Mouse (Mus musculus) forebrain, embryonic 11.5 days (tissue): ENCODE measurements at regions not wholly inside any gene's neighbourhood (a gene's known extent, or its start where the extent isn't known, plus 50 kb on each side); places are given as distances from the start of the nearest gene placed in this dataset.
A peak's percentile ranks its signal among the peaks of the same experiment; 100 is the strongest.

Source experiments
- ATAC-seq: fragments of 200-750 bp; cut with Nextera tagmentation; replicated peaks from 2 replicates; pipeline ENCODE4 v1.8.0; 2017; ENCODE audit warnings: moderate TSS enrichment; ENCODE audit not compliant: low FRiP score
- DNase-seq: peaks from one replicate; pipeline ENCODE4 v3.0.0-alpha.2; 2017; ENCODE audit warnings: low spot score
- H3K27ac ChIP-seq: fragments of 300-500 bp; sonication (generic); 2 replicates; pipeline ENCODE4 v1.5.1; 2014; ENCODE audit warnings: low read depth, low read length
- H3K27me3 ChIP-seq: fragments of 300-500 bp; sonication (generic); 2 replicates; pipeline ENCODE4 v1.6.1; 2014; ENCODE audit warnings: mild to moderate bottlenecking, low read length, mixed read lengths; ENCODE audit not compliant: control insufficient read depth, insufficient read depth
- H3K36me3 ChIP-seq: fragments of 300-500 bp; sonication (generic); 2 replicates; pipeline ENCODE4 v1.6.1; 2014; ENCODE audit warnings: mild to moderate bottlenecking, low read length, moderate library complexity, mixed read lengths; ENCODE audit not compliant: control insufficient read depth, insufficient read depth
- H3K4me1 ChIP-seq: fragments of 300-500 bp; sonication (generic); replicated peaks from 2 replicates; pipeline ENCODE4 v1.6.1; 2014; ENCODE audit warnings: low read length, mixed read lengths; ENCODE audit not compliant: control insufficient read depth, insufficient read depth
- H3K4me2 ChIP-seq: fragments of 300-500 bp; sonication (generic); 2 replicates; pipeline ENCODE4 v1.6.1; 2014; ENCODE audit warnings: low read depth, mild to moderate bottlenecking, low read length, moderate library complexity, mixed read lengths; ENCODE audit not compliant: severe bottlenecking
- H3K4me3 ChIP-seq: fragments of 300-500 bp; sonication (generic); 2 replicates; pipeline ENCODE4 v1.5.1; 2014; ENCODE audit warnings: low read depth, low read length
- H3K9ac ChIP-seq: fragments of 300-500 bp; sonication (generic); 2 replicates; pipeline ENCODE4 v1.6.1; 2014; ENCODE audit warnings: low read length
- H3K9me3 ChIP-seq: fragments of 300-500 bp; sonication (generic); 2 replicates; pipeline ENCODE4 v1.6.1; 2016; ENCODE audit warnings: low read length, mixed read lengths; ENCODE audit not compliant: control insufficient read depth
- WGBS: fragments of 180-500 bp; shearing (Covaris S2); extraction: QIAGEN DNeasy Blood & Tissue Kit; methylation state at CpG from one replicate; pipeline ENCODE4 v1.1.7; 2014; 5-methylcytosine and 5-hydroxymethylcytosine counted together

- H3K27me3 ChIP-seq: no peaks in the 10 kb centered on the region
Observed at GRCm38 (mm10) chr15:7459992-7460820, 62.0 kb upstream of the Egflam start.

GRCm38 (mm10) chr15:7462549-7462948 lies 64.4 kb upstream of the Egflam start:
- ATAC-seq: no peak
- Histone ChIP-seq H3K27ac (no peak overlapping the region), H3K4me1 (no peaks in the 10 kb centered on the region), H3K9ac (no peak overlapping the region), H3K4me2 (no peak overlapping the region), H3K4me3 (no peak overlapping the region), H3K36me3 (no peaks in the 10 kb centered on the region), H3K9me3 (no peaks in the 10 kb centered on the region), H3K27me3 (no peaks in the 10 kb centered on the region)
- DNase-seq: no peak
- 88% methylated on average over 18 of the region's 18 CpGs for WGBS

More at GRCm38 (mm10) chr15:7459992-7460820, 62.0 kb upstream of the Egflam start:
- Histone ChIP-seq H3K36me3 (no peaks in the 10 kb centered on the region), H3K4me2 (no peak overlapping the region), H3K4me3 (no peak overlapping the region), H3K27ac (no peak overlapping the region), H3K9ac (no peak overlapping the region), H3K9me3 (no peaks in the 10 kb centered on the region), H3K4me1 (no peaks in the 10 kb centered on the region)
- 32% methylated on average over 9 of the region's 9 CpGs for WGBS
- ATAC-seq (peak; percentile 55; the same call in 1 of the 2 replicates), DNase-seq (peak; percentile 77)

- DNase-seq (no peak), ATAC-seq (no peak)
- H3K27ac ChIP-seq: no peak overlapping the region
- H3K4me2 ChIP-seq: no peak overlapping the region
- H3K9me3 ChIP-seq: no peaks in the 10 kb centered on the region
- H3K36me3 ChIP-seq: no peaks in the 10 kb centered on the region
- WGBS: 83% methylated on average over 15 of the region's 15 CpGs
- H3K4me1 ChIP-seq: no peaks in the 10 kb centered on the region
- no peak overlapping the region for H3K9ac ChIP-seq
- no peaks in the 10 kb centered on the region for H3K27me3 ChIP-seq
- no peak overlapping the region for H3K4me3 ChIP-seq
Observed at GRCm38 (mm10) chr15:7463444-7464350, 65.5 kb upstream of the Egflam start.

GRCm38 (mm10) chr15:7480211-7480610 lies 82.0 kb upstream of the Egflam start:
- DNase-seq (no peak), ATAC-seq (no peak)
- Histone ChIP-seq H3K36me3 (no peaks in the 10 kb centered on the region), H3K27ac (no peak overlapping the region), H3K4me3 (no peak overlapping the region), H3K27me3 (no peaks in the 10 kb centered on the region), H3K9ac (no peak overlapping the region), H3K9me3 (no peaks in the 10 kb centered on the region), H3K4me1 (no peaks in the 10 kb centered on the region; the same call in 1 of the 2 replicates), H3K4me2 (no peak overlapping the region)
- WGBS: 17% methylated on average over 11 of the region's 11 CpGs

GRCm38 (mm10) chr15:7480792-7481210 lies 82.6 kb upstream of the Egflam start:
- H3K4me2 ChIP-seq: no peak overlapping the region
- H3K4me1 ChIP-seq: no peaks in the 10 kb centered on the region; the same call in 1 of the 2 replicates
- DNase-seq (no peak), ATAC-seq (no peak)
- no peaks in the 10 kb centered on the region for H3K27me3 ChIP-seq
- no peak overlapping the region for H3K9ac ChIP-seq
- H3K27ac ChIP-seq: no peak overlapping the region
- H3K36me3 ChIP-seq: no peaks in the 10 kb centered on the region
- 43% methylated on average over 5 of the region's 5 CpGs for WGBS
- no peaks in the 10 kb centered on the region for H3K9me3 ChIP-seq
- no peak overlapping the region for H3K4me3 ChIP-seq

GRCm38 (mm10) chr15:7483686-7484085 lies 85.5 kb upstream of the Egflam start:
- H3K4me3 ChIP-seq: no peak overlapping the region
- 72% methylated on average over 5 of the region's 5 CpGs for WGBS
- H3K9ac ChIP-seq: no peak overlapping the region
- no peaks in the 10 kb centered on the region for H3K36me3 ChIP-seq
- H3K9me3 ChIP-seq: no peaks in the 10 kb centered on the region
- H3K4me1 ChIP-seq: no peaks in the 10 kb centered on the region; the same call in 1 of the 2 replicates
- H3K4me2 ChIP-seq: no peak overlapping the region
- no peaks in the 10 kb centered on the region for H3K27me3 ChIP-seq
- ATAC-seq (no peak), DNase-seq (no peak)
- H3K27ac ChIP-seq: no peak overlapping the region

- Histone ChIP-seq H3K9ac (no peak overlapping the region), H3K4me2 (no peak overlapping the region), H3K27me3 (no peaks in the 10 kb centered on the region), H3K36me3 (no peaks in the 10 kb centered on the region), H3K27ac (no peak overlapping the region), H3K9me3 (no peaks in the 10 kb centered on the region), H3K4me1 (no peaks in the 10 kb centered on the region), H3K4me3 (no peak overlapping the region)
- DNase-seq (no peak), ATAC-seq (no peak)
- WGBS: 97% methylated on average over 7 of the region's 7 CpGs
Observed at GRCm38 (mm10) chr15:7491091-7491490, 92.9 kb upstream of the Egflam start.

GRCm38 (mm10) chr15:7493126-7493669 lies 95.0 kb upstream of the Egflam start:
- Histone ChIP-seq H3K27me3 (no peaks in the 10 kb centered on the region), H3K36me3 (no peaks in the 10 kb centered on the region), H3K4me3 (no peak overlapping the region), H3K27ac (no peak overlapping the region), H3K4me1 (no peaks in the 10 kb centered on the region), H3K9me3 (no peaks in the 10 kb centered on the region), H3K9ac (no peak overlapping the region), H3K4me2 (no peak overlapping the region)
- WGBS: 86% methylated on average over 10 of the region's 10 CpGs
- DNase-seq: no peak
- no peak for ATAC-seq
